Mouse (Mus musculus): Measurements from ENCODE around the gene Nfkbib.
A peak's percentile ranks its signal among the peaks of the same experiment; 100 is the strongest.

DNA sequence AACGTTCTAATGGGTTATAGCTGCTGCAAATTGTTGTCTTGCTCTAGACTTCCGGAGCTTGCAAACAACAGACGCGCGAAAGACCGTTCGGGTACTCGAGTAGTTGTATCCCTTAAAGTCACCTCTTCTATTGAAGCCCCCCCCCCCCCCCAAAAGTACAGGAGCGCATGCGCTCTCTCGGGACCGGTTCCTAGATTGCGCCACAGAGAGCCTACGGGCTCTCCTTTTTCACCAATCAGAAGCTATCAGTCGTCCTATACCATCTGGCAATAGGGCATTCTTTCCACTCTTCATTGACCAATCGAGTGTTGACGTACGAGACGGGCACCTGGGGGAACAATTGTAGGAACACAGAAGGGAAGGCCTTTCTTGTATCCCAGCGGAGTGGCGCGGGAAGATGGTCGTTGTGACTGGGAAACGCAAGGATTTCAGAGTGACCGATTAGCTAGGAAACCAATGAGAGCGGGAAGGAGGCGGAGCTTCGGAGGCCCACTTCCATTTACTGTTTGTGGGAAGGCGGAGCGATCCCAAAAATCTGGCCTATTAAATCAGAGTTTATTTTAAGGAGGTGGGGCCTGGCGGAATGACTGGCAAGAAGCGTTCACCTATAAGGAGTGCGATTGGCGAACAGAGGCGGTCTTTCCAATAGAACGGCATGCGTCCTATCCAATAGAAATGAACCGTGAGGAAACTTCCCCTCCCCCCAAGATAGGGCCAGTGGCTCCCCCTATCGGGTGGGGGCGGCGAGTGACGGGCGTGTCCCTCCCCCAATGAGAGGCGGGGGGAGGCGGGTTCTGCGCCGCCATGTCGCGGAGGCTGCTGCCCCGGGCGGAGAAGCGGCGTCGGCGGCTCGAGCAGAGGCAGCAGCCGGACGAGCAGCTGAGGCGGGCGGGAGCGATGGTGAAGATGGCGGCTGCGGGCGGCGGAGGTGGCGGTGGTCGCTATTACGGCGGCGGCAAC, 43.1 kb upstream of the Nfkbib start:
- peak; percentile 22; the same call in 1 of the 2 replicates for TF ChIP-seq CTCF (IDR thresholded peaks at IDR 0.05; ENCODE audit: control insufficient read depth, insufficient read depth, low read length)
- TF ChIP-seq POLR2A (IDR thresholded peaks at IDR 0.05; ENCODE audit: borderline replicate concordance, control insufficient read depth, low read depth, low read length): peak; percentile 92

Data from bone marrow, adult 2 months (tissue).